Mouse (Mus musculus) spleen, postnatal 10 days (tissue): ENCODE data around the gene Ptcd2.

ENCODE experiments used
- DNase-seq, 2 experiments: peaks; one replicate each; pipeline ENCODE4 v3.0.0; 2021 to 2022; ENCODE audit warnings: low spot score in 2 of 2

The Ptcd2 gene

GRCm38 (mm10) chr13:99306164-99306563, 38.3 kb downstream of the Ptcd2 start:
- DNase-seq: no peak

- no peak for DNase-seq
These were observed 39.3 kb downstream of the Ptcd2 start for GRCm38 (mm10) chr13:99305186-99305585.

GRCm38 (mm10) chr13:99304365-99304764, 40.1 kb downstream of the Ptcd2 start:
- DNase-seq: no peak

- DNase-seq: no peak
These were observed 40.7 kb downstream of the Ptcd2 start for GRCm38 (mm10) chr13:99303846-99304245.

GRCm38 (mm10) chr13:99299921-99300320, 44.6 kb downstream of the Ptcd2 start:
- no peak for DNase-seq

GRCm38 (mm10) chr13:99294176-99294575, 50.3 kb downstream of the Ptcd2 start:
- no peak for DNase-seq

- DNase-seq: no peak
These were observed 53.7 kb downstream of the Ptcd2 start for GRCm38 (mm10) chr13:99290766-99291165.

GRCm38 (mm10) chr13:99287786-99288185, 56.7 kb downstream of the Ptcd2 start:
- DNase-seq: no peak

- no peak for DNase-seq
These were observed 57.3 kb downstream of the Ptcd2 start for GRCm38 (mm10) chr13:99287207-99287606.

GRCm38 (mm10) chr13:99285241-99285640, 59.3 kb downstream of the Ptcd2 start:
- DNase-seq: no peak

- no peak for DNase-seq
These were observed 59.9 kb downstream of the Ptcd2 start for GRCm38 (mm10) chr13:99284400-99285160.

- no peak for DNase-seq
These were observed 60.6 kb downstream of the Ptcd2 start for GRCm38 (mm10) chr13:99283916-99284315.

GRCm38 (mm10) chr13:99282961-99283360, 61.5 kb downstream of the Ptcd2 start:
- no peak for DNase-seq

GRCm38 (mm10) chr13:99279351-99279750, 65.2 kb downstream of the Ptcd2 start:
- DNase-seq: no peak

- DNase-seq: no peak
These were observed 66.0 kb downstream of the Ptcd2 start for GRCm38 (mm10) chr13:99278511-99278910.

- DNase-seq: no peak
These were observed 67.0 kb downstream of the Ptcd2 start for GRCm38 (mm10) chr13:99277521-99277920.

- DNase-seq: no peak
These were observed 72.5 kb downstream of the Ptcd2 start for GRCm38 (mm10) chr13:99272046-99272445.
